Comparison of ENCODE assay signal across 12 mouse cellular contexts in the genomic region with DNA sequence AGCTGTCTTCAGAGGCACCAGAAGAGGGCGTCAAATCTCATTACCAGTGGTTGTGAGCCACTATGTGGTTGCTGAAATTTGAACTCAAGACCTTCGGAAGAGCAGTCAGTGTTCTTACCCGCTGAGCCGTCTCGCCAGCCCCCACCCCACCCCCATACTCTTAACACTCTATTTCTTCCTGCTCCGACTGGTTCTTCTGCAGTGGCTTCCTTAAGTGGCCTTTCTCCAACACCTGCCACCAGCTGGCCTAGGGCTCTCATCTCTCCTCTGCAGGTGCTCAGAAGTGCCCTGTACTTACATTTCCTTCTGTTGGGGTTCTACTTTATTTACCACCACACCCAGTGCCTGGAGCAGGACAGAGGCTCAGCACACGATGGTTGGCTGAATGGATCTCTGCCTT. TPM values are rescaled to one million over a fixed set of nuclear protein-coding genes. Genes with fewer than 3 reads are reported as not detected.
DNase-seq lines count a peak whose midpoint lies in the region; ATAC-seq and TF ChIP-seq lines count a peak whose summit lies in the region.
"Had no signal": no experiment of that assay in that cellular context is flagged by ENCODE, and none has a peak within 500 bp of the region (broad histone marks: within the 10 kb centered on the region; RNA-seq: fewer than 3 reads in every experiment).

No protein-coding gene starts in this region.

- H3K4me2 ChIP-seq in heart, embryonic 15.5 days: no peak overlapping the region
- H3K4me2 ChIP-seq in lung, postnatal 0 days (replicated peaks; ENCODE audit: low read depth, low read length): no peak overlapping the region

- WGBS in heart, embryonic 15.5 days: 71% methylated on average over 7 of the region's 7 CpGs
- WGBS in thymus, adult 2 months: 20% methylated on average over 7 of the region's 7 CpGs
- WGBS in lung, postnatal 0 days: 41% methylated on average over 7 of the region's 7 CpGs
- 78% methylated on average over 7 of the region's 7 CpGs for WGBS in hindbrain, embryonic 10.5 days

- H3K4me1 ChIP-seq in heart, embryonic 15.5 days (replicated peaks): peaks cover 19% of the 10 kb centered on the region
- peaks cover 9% of the 10 kb centered on the region for H3K4me1 ChIP-seq in thymus, adult 2 months (replicated peaks; ENCODE audit: control insufficient read depth, insufficient read depth, low read length)
- H3K4me1 ChIP-seq in lung, postnatal 0 days (ENCODE audit: insufficient read depth, low read depth, low read length): no peaks in the 10 kb centered on the region
- H3K4me1 ChIP-seq in hindbrain, embryonic 10.5 days (replicated peaks): peaks cover 13% of the 10 kb centered on the region

- H3K27me3 ChIP-seq in heart, embryonic 15.5 days: no peaks in the 10 kb centered on the region
- no peaks in the 10 kb centered on the region for H3K27me3 ChIP-seq in thymus, adult 2 months (ENCODE audit: control insufficient read depth, insufficient read depth, low read length)
- no peaks in the 10 kb centered on the region for H3K27me3 ChIP-seq in lung, postnatal 0 days (replicated peaks; ENCODE audit: insufficient read depth, low read length)
- H3K27me3 ChIP-seq in hindbrain, embryonic 10.5 days (ENCODE audit: insufficient read depth, poor library complexity, severe bottlenecking): no peaks in the 10 kb centered on the region
- H3K27me3 ChIP-seq: liver, embryonic 13.5 days; Patski had no signal

- no peak for ATAC-seq in heart, embryonic 15.5 days (replicated peaks; ENCODE audit: insufficient number of reproducible peaks, insufficient read depth, low FRiP score, low read depth)
- ATAC-seq in lung, postnatal 0 days: peak; percentile 76
- ATAC-seq in megakaryocyte progenitor cell, adult 5-6 weeks (replicated peaks; ENCODE audit: poor library complexity): no peak; the same call in 1 of the 2 replicates
- ATAC-seq: forebrain, postnatal 0 days had no signal

- H3K9me3 ChIP-seq in heart, embryonic 15.5 days (replicated peaks): no peaks in the 10 kb centered on the region
- H3K9me3 ChIP-seq in lung, postnatal 0 days (ENCODE audit: low read length): no peaks in the 10 kb centered on the region
- no peaks in the 10 kb centered on the region for H3K9me3 ChIP-seq in hindbrain, embryonic 10.5 days

- no peak overlapping the region for H3K4me3 ChIP-seq in heart, embryonic 15.5 days
- no peak overlapping the region for H3K4me3 ChIP-seq in thymus, adult 2 months (ENCODE audit: control insufficient read depth, insufficient read depth, low read length)
- no peak overlapping the region for H3K4me3 ChIP-seq in lung, postnatal 0 days (ENCODE audit: low read depth, low read length)
- no peak overlapping the region for H3K4me3 ChIP-seq in hindbrain, embryonic 10.5 days
- H3K4me3 ChIP-seq: liver, embryonic 13.5 days had no signal

- TF ChIP-seq CTCF in thymus, adult 2 months (IDR thresholded peaks at IDR 0.05; ENCODE audit: borderline replicate concordance, control insufficient read depth, extremely low read depth, insufficient read depth, low read length, poor library complexity): no peak
- peak; percentile 16; the same call in 1 of the 2 replicates for TF ChIP-seq CTCF in lung, postnatal 0 days (IDR thresholded peaks at IDR 0.05)

- no peak for DNase-seq in heart, adult 18-20 months
- no peak for DNase-seq in thymus, adult 2 months
- no peak for DNase-seq in thymus, adult 18-20 months
- DNase-seq in lung, postnatal 0 days (ENCODE audit: low spot score): peak; percentile 61
- DNase-seq in adrenal gland, postnatal 10 days: no peak
- no peak for DNase-seq in hindbrain, embryonic 10.5 days (ENCODE audit: low spot score)
- DNase-seq: forebrain, postnatal 0 days; liver, embryonic 13.5 days; midbrain, embryonic 14.5 days had no signal

- TF ChIP-seq EP300 in lung, postnatal 0 days (IDR thresholded peaks at IDR 0.05): no peak

- no peak for TF ChIP-seq POLR2A in thymus, adult 2 months (IDR thresholded peaks at IDR 0.05; ENCODE audit: control insufficient read depth, extremely low read depth, insufficient read depth, low read length, poor library complexity)

- H3K27ac ChIP-seq in heart, embryonic 15.5 days: peak overlapping the region; percentile 64
- peak overlapping the region; percentile 32; the same call in 1 of the 2 replicates for H3K27ac ChIP-seq in thymus, adult 2 months (ENCODE audit: control insufficient read depth, insufficient read depth, low read length)
- no peak overlapping the region for H3K27ac ChIP-seq in lung, postnatal 0 days (ENCODE audit: low read length)
- no peak overlapping the region for H3K27ac ChIP-seq in hindbrain, embryonic 10.5 days
- H3K27ac ChIP-seq: liver, embryonic 13.5 days had no signal

- peaks cover 17% of the 10 kb centered on the region for H3K36me3 ChIP-seq in heart, embryonic 15.5 days
- H3K36me3 ChIP-seq in thymus, adult 2 months (ENCODE audit: control insufficient read depth, insufficient read depth, low read length): peaks cover 18% of the 10 kb centered on the region; the same call in 1 of the 2 replicates
- no peaks in the 10 kb centered on the region for H3K36me3 ChIP-seq in lung, postnatal 0 days (ENCODE audit: insufficient read depth, low read length)
- H3K36me3 ChIP-seq in hindbrain, embryonic 10.5 days: peaks cover 23% of the 10 kb centered on the region

- H3K9ac ChIP-seq in heart, embryonic 15.5 days: no peak overlapping the region
- no peak overlapping the region for H3K9ac ChIP-seq in lung, postnatal 0 days (replicated peaks; ENCODE audit: low read depth)
- H3K9ac ChIP-seq: forebrain, postnatal 0 days; liver, embryonic 13.5 days had no signal

RNA-seq across cellular contexts. Expression of a gene that starts 14.2 kb away (rescaled TPM):
- polyA plus RNA-seq in heart, embryonic 15.5 days (2015; fragmentation: Nextera tagmentation; extraction: Ambion mirVana): 16.8 and 17.7 TPM in 2 replicates
- total RNA-seq in heart, adult 18-20 months (2021): 10 to 100 TPM; 10.3 to 12.1 TPM
- 6.1 and 7.1 TPM in 2 replicates for polyA plus RNA-seq in thymus, adult 2 months (2012; rRNA removed)
- polyA plus RNA-seq in lung, postnatal 0 days (2015; fragmentation: Nextera tagmentation; extraction: Ambion mirVana): 23.2 and 25.3 TPM in 2 replicates
- total RNA-seq in megakaryocyte progenitor cell, adult 5-6 weeks (2015): 10.4 and 12.7 TPM in 2 replicates
- 15.2 and 16.2 TPM in 2 replicates for total RNA-seq in megakaryocyte progenitor cell, adult 5-6 weeks (2017)
- 10 to 100 TPM; 17.7 TPM for total RNA-seq in adrenal gland, postnatal 10 days (2021)
- polyA plus RNA-seq in hindbrain, embryonic 10.5 days (2016; fragmentation: Nextera tagmentation; extraction: Ambion mirVana): 22.8 and 26.0 TPM in 2 replicates

RNA-seq across cellular contexts. Expression of a gene that starts 19.6 kb away (rescaled TPM):
- polyA plus RNA-seq in heart, embryonic 15.5 days (2015; fragmentation: Nextera tagmentation; extraction: Ambion mirVana): 2.9 and 3.8 TPM in 2 replicates
- 1 to 10 TPM; 4.5 to 4.8 TPM for total RNA-seq in heart, adult 18-20 months (2021)
- 7.8 and 10.4 TPM in 2 replicates for polyA plus RNA-seq in thymus, adult 2 months (2012; rRNA removed)
- polyA plus RNA-seq in lung, postnatal 0 days (2015; fragmentation: Nextera tagmentation; extraction: Ambion mirVana): 1.1 and 1.3 TPM in 2 replicates
- total RNA-seq in megakaryocyte progenitor cell, adult 5-6 weeks (2015): 13.0 and 14.6 TPM in 2 replicates
- 16.0 and 17.6 TPM in 2 replicates for total RNA-seq in megakaryocyte progenitor cell, adult 5-6 weeks (2017)
- total RNA-seq in adrenal gland, postnatal 10 days (2021): 1 to 10 TPM; 5.0 to 5.6 TPM
- polyA plus RNA-seq in hindbrain, embryonic 10.5 days (2016; fragmentation: Nextera tagmentation; extraction: Ambion mirVana): 8.0 and 8.3 TPM in 2 replicates

RNA-seq across cellular contexts. Expression of a gene that starts 31.9 kb away (rescaled TPM):
- polyA plus RNA-seq in heart, embryonic 15.5 days (2015; fragmentation: Nextera tagmentation; extraction: Ambion mirVana): 31.3 and 36.2 TPM in 2 replicates
- under 1 TPM; 0.30 to 0.80 TPM for total RNA-seq in heart, adult 18-20 months (2021)
- polyA plus RNA-seq in thymus, adult 2 months (2012; rRNA removed): 3.8 and 4.8 TPM in 2 replicates
- 3.0 and 4.4 TPM in 2 replicates for polyA plus RNA-seq in lung, postnatal 0 days (2015; fragmentation: Nextera tagmentation; extraction: Ambion mirVana)
- total RNA-seq in megakaryocyte progenitor cell, adult 5-6 weeks (2015): 58.2 and 69.4 TPM in 2 replicates
- 55.3 and 78.8 TPM in 2 replicates for total RNA-seq in megakaryocyte progenitor cell, adult 5-6 weeks (2017)
- total RNA-seq in adrenal gland, postnatal 10 days (2021): 1 to 10 TPM; 7.5 to 9.8 TPM
- 39.9 and 57.6 TPM in 2 replicates for polyA plus RNA-seq in hindbrain, embryonic 10.5 days (2016; fragmentation: Nextera tagmentation; extraction: Ambion mirVana)

Comparison
In these comparisons a context has a peak if more than half of its experiments do, and no peak if none do; other contexts are left out.
1. H3K27ac ChIP-seq: peak in heart, embryonic 15.5 days (single experiment) and thymus, adult 2 months (single experiment); none in lung, postnatal 0 days (single experiment) and hindbrain, embryonic 10.5 days (single experiment).